Mouse (Mus musculus) layer of hippocampus, postnatal 36 days (tissue): ENCODE measurements around the gene Fam69a. TPM values are rescaled to one million over a fixed set of nuclear protein-coding genes. Genes with fewer than 3 reads are reported as not detected.

Source experiments
- total RNA-seq, 2 experiments: library from RNA; stranded (reverse); gene quantifications; 2 replicates each; pipeline ENCODE4 v1.2.3; 2021

Fam69a gene
- total RNA-seq, 2 experiments from 2014 or later: 32.9 to 39.3 TPM

Other genes with a start within 250 kb of the Fam69a start
- not detected for gene Ube2d2b, start 157.0 kb downstream of the Fam69a start, total RNA-seq
- 10 to 100 TPM; 57.9 to 58.4 TPM for gene Evi5, start 112.0 kb downstream of the Fam69a start, total RNA-seq
- gene Rpl5, start 86.6 kb downstream of the Fam69a start, total RNA-seq: 10 to 100 TPM; 71.3 to 78.0 TPM
- 10 to 100 TPM; 49.2 to 52.4 TPM for gene Mtf2, start 78.6 kb upstream of the Fam69a start, total RNA-seq
- 10 to 100 TPM; 23.9 to 25.0 TPM for gene Tmed5, start 145.5 kb upstream of the Fam69a start, total RNA-seq
- gene Ccdc18, start 145.8 kb upstream of the Fam69a start, total RNA-seq: 1 to 10 TPM; 1.0 to 1.5 TPM